Mouse (Mus musculus) layer of hippocampus, postnatal 36 days (tissue): ENCODE results near the gene Syt16. TPM values are rescaled to one million over a fixed set of nuclear protein-coding genes. Genes with fewer than 3 reads are reported as not detected.

Experiments
- DNase-seq, 2 experiments: peaks; one replicate each; pipeline ENCODE4 v3.0.0; 2022
- total RNA-seq, 2 experiments: library from RNA; stranded (reverse); gene quantifications; 2 replicates each; pipeline ENCODE4 v1.2.3; 2021

Syt16 gene
- total RNA-seq, 2 experiments from 2014 or later: 54.1 to 57.5 TPM

DNA sequence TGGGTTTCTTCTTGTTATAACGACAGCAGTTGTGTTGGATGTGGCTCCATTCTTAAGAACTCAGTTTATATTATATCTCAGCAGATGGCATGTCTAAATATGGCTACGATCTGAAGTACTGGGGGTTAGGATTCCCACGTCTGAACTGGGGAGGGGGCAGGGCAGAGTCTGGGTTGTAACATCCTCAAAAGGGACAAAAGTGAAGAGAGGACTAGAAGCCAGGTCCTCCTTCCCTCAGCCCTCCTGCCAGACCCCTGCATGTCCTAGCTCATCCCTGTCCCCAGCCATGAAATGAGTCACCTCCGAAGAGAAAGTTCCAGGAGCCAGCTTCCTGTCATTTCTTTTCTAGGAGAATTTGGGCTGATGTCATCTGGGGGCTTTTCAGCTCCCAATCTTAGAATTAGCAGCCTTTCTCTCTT lies 111.2 kb downstream of the Syt16 start:
- peak in 1 of 2 experiments; percentile 29 for DNase-seq

DNA sequence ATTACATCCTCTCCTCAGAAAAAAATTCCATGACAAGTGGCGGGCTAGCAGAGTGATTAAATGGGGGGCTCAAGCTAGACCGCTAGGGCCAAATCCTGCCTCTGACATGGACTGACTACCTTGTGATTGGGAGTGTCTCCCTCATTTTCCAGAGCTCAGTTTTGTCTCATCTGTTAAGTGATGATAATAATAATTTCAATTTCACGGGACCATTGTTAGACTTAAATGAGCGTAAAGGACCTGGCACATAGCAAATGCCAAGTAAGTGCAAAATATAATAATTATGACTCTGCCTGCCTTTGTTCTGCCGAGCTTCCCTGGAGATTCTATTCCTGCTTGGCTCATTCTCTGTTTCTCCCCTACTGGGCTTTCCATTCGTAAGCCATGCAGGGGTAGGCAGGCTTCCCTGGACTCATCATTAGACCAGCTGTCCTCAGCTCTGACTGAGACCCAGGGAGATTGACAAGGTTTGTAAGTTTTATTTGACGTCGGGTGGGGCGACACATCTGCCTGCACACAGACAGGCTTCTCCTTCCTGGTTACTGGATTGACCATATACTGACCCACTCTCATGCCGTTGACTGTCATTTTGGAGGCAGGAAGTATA lies 112.1 kb downstream of the Syt16 start:
- no peak for DNase-seq

DNA sequence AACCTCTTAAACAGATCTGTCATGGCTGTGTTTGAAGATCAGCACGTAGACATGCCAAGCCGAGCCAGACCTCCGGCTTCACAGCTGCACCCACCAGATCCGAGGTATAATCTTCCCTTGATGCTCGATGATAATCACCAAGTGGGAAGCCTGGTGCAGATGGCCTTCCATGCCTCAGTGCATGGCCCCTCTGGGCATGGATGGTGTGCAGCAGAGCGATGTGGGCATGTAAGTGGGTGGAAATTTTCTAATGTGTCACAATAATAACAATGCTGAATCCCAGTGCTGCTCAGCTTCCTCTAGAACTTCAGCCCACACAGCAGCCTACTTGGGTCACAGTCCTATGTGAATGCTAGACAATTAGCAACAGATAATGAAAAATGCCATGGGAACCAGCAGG lies 119.4 kb downstream of the Syt16 start:
- DNase-seq: peak in 1 of 2 experiments; percentile 35

DNA sequence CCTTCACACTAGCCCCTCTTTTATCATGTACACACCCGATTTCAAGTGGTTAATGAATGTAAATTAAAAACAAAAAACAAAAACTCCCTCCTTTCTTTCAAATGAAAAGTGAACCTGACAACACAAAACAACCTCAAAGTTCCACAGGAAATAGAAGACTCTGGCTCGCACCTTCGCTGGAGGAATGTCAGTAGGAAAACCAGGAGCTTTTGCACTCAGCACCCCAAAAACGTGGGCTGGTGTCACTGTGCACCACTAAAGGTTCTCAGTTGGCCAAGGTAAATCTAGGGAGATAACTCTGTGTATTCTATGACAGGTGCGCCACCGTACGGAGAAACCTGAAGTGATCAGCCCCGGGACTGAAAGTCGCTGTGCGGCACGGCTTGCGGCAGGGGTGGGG lies 128.3 kb downstream of the Syt16 start:
- DNase-seq: no peak

DNA sequence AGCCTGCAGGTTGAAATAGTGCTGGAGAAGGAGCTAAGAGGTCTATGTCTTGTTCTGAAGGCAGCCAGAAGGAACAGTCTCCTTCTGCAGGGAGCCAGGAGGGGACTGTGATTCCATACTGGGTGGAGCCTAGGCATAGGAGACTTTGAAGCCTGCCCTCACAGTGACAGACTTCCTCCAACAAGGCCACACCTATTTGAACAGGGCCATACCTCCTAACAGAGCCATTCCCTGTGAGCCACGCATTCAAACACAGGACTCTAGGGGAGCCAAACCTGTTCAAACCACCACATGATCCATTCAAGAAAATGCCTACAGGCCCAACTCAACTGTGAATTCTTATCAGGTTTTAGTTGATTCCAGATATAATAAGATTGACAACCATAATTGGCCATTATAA lies 130.8 kb downstream of the Syt16 start:
- no peak for DNase-seq

DNA sequence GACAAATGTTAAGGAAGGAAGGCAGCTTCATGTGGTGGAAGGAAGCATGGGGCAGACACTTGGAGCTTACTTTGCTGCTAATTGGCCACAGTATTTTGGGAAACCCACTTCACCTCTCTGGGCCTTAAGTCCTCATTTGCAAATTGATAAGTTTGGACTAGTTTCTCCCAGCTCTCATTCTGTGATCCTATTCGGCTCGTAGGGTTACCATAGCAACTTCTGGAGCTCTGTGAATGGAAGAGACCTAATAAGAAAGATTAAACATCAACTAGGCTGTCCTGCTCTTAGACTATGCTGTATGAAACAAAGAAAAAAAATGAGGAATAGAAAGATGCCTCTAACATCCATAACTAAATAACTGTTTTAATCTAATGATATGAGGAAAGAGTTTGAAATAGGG lies 134.3 kb downstream of the Syt16 start:
- DNase-seq: no peak

DNA sequence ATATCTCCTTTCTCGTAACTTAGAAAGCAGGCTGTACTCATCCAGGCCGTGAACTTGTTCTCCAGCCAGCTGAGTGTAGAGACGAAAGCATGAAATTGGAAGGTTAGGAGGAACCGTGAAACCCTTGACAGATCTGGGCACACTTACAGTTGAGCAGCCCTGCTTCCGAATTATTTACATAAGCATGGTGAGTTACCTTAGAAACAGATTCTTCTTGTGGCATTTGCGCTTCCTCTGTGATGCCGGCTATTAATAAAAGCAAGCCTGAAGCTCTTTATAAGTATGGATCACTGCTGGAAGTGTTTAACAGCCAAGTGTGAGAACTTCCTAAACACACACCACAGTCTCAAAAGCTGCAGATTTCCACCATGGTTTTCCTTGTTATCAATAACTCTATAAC lies 144.7 kb downstream of the Syt16 start:
- peak in 1 of 2 experiments; percentile 12 for DNase-seq

DNA sequence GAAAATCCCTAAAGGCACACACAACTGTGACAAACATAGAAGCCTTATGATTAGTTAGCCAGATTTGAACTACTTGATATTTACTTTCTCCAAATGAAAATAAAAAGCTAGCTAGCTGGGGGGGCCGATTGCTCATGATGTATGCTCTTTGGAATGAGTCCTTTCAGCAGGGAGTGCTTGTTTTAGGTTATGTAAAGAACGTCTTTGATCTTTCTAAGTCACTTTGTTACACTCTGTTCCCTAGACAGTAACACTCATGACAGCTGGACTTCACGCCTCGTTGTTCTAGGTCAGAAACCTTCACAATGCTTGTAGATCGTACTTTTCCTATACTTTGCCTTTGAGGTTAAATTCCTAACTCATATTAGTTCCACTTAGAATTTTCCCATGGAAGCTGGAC lies 146.9 kb downstream of the Syt16 start:
- no peak for DNase-seq

DNA sequence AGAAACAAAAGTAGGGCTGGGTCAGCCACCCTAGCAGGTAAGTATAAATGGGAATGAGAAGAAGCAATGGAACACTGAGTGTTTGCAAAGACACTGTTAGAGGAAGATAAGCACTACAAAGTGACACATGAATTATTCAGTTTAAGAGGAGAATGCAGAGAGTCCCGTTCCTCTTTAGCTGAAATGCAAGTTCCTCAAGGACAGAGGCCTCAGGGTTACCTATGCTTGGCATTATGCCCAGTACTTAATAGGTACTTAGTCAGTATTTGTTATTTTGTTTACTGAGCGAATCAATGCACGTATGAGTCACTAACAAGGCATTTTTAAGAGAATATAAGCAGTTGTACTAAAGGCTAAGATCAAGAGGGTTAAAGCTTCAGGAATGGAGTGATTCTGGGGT lies 163.3 kb downstream of the Syt16 start:
- DNase-seq: no peak

DNA sequence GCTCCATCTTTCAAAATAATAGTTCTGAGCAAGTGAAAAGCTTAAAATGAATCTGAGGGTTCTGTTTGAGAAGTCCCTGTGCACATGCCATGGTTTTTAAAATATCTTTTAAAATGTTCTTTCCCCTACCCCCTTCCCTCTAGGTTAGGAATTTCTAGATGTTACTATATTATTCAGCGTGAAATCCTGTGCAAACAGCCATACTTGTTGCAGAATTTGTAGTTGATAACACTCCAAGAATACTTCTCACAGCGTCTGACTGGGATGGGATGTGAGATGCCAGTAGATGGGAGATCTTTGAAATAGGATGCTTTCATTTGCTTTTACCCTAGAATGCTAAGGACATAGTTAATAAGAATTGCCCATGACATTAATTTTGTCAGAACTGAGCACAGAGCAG lies 165.6 kb downstream of the Syt16 start:
- no peak for DNase-seq

DNA sequence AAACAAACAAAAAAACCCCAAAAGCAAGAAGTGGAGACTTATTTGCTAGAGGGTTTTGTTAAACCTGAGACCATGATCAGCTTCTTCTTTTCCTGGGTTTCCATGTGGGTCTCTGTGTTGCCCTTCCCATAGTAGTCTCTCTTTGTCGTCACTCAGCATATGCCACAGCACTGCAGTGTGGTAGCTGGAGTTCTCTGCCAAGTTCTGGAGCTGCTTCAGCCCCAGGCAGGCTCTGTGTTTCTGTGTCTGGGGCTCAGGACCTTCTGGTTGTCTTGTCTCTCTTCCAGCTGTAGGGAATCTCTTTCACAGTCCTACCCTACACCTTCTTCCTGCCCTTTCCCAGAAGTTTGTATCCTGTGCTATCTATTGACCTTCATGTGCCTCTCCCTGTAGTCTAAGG lies 173.8 kb downstream of the Syt16 start:
- DNase-seq: no peak

DNA sequence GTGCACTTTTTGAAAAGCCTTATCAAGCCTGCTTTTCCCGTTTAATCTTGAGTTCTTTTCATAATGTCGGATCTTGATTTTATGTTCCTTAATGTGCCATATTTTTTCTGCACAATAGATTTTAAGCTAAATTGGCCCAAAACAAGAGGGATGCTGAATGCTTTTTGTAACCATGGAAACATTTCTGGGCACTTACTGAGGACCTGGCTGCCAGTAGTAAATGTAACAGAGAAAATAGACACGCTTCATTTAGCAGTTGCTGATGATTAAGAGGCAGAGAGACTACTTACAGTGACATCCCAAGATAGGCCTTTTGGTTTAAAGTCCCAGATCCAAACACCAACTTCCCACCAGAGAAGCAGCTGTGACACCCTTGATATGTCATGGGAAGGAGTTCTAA lies 176.4 kb downstream of the Syt16 start:
- no peak for DNase-seq

DNA sequence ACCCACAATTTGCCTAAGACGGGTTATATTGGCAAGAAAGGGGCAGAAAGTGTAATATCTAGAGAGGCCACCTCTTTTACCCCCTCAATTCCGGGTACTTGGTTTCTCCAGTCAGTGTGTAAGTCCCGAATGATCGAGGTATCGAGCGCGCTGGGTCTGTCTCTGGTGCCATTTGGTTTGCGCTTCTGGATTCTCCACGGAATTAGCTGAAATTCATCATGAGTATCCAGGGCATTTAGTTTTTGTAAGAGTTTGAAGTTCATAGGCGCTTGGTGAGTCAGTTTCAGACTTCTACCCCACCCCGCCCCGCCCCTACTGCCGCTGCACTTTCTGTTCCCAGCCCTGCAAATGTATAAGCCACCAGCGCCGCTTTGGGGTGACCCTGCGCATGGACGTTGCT lies 187.1 kb downstream of the Syt16 start:
- no peak for DNase-seq

DNA sequence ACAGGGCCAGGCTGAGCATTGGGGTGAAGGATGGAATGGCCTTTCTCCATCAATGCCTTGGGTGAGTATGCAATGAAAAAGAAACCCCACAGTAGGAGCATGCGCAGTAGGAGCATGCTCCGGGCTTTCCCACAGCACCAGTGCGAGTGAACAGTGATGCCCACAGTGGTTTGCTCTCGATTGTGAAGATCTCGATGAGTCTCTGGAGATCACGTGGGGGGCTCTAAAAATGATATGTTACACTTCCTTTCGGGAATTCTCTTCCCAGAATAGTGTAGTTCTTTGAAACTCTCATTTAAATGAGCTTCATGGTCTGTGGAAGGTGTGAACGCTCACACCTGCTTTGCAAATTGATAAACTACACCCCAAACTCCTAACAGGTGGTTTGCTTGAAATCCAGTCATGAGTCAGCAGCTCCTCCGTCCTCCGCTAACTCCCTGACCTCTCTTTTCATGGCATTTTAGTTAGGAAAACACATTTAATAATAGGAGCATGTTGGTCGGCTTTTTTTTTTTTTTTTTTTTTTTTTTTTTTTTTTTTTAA lies 190.9 kb downstream of the Syt16 start:
- DNase-seq: no peak

DNA sequence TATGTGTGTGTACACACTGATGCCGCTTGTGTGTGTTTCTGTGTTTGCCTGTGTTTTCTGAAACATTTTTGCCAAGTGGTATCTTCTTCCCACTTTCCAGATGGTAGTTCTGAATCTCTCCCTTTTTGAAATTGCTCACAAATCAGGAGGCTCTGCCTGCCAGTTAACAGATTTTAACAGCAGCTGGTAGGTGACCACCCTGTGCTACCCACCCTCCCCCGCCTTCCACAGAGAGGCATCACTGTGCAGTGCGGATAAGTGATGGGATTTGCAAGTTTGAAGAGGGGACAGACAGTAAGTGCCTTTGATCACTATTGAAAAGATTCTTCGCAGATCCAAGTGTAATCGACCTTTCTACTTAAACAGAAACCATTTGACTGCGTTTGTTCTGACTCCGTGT lies 191.4 kb downstream of the Syt16 start:
- DNase-seq: peak; percentile 59 to 72

DNA sequence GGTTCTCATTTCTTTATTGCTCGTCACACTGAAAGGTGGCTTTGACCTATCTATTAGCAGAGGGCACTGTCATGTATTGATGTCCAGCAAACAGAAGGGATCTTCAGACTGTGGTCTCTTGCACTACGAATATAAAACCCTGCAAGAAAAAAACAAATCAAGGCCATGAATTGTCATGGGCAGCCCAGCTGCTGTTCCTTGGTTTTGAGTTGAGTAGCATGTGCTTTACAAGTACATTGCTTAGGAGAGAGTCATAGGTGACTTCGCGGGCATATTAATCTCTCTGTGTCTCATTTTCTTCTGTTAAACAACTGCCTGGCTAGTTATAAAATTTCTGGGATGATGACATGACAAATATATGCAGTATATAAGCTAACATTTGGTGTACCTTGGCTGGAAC lies 192.4 kb downstream of the Syt16 start:
- DNase-seq: no peak

DNA sequence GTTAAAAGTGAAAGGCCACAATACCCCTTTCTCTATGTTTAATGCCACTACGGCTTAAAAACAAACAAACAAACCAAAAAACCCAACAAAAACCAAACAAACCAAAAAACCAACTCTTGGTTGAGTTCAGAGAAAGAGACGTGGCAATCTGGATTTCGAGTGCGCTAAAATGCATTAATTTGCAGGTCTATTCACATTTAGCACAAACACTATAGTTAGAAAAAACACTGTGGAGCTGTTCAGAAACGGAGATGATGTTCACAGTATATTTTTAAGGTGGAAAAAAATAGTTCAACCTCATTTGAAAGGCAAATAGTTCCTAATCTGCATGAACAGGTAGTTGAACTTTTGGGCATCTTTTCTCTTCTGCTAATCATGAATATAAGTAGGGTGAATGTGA lies 192.8 kb downstream of the Syt16 start:
- DNase-seq: no peak

DNA sequence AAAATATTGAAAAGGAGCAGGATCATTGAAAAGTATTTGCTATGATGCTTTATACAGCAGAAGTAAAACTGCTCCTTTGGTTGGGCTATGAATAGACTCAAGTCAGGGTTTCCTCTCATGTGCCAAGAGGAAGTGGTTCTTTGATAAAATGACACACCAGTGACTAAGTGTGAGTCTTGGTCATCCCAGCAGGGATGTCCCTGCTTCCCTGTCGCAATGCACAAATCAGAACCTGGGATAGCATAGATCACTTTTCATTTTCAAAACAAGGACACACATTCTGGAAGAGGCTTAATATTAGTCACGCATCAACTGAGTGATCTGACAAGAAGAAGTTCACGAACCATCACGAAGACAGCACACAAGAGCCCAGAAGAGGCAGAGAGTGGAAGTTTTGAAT lies 195.1 kb downstream of the Syt16 start:
- no peak for DNase-seq

DNA sequence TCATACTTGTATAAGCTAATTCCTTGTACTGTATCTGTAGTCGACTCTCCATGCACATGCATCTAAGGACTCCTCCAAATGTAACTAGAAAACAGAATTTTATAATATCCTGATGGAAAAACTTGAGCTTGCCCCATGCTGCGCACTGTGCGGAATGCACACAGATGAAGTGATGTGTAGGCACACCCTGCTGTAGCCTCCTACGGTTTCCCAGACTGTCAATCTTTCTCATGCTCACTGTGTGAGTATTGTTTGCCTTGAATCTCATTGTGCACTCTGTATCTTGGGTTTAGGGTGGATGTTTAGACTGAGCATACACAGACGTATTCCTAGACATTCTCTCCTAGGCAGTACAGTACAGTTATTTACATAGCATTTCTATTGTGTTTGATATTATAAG lies 203.9 kb downstream of the Syt16 start:
- no peak for DNase-seq

DNA sequence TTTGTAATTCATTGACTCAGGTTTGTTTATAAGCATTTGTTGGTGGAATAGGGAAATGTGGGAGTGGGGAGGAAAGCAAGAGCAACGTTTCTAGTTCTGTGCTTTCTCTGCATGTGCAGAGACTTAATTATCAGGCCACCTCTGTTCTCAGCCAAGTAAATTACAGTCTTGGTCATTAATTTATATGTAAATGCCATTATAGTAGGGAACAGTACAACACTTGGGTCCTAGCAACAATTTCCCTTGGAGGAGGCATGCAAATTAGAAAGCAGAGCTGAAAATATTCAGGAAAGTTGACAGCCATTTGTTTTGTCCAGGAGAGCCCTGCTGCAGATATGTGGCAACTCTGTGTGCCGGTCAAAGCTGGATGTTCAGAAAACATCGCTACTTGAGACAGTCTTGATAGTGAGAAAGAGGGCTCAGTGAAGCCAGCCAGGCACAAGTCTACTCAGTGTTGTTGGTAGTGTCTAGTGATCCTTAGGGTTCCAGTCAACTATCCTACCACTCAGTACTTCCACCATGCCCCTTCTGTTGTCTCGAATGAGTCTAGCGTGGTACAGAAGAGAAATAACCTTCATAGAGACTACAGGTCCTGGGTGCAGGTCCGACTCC lies 205.1 kb downstream of the Syt16 start:
- no peak for DNase-seq

DNA sequence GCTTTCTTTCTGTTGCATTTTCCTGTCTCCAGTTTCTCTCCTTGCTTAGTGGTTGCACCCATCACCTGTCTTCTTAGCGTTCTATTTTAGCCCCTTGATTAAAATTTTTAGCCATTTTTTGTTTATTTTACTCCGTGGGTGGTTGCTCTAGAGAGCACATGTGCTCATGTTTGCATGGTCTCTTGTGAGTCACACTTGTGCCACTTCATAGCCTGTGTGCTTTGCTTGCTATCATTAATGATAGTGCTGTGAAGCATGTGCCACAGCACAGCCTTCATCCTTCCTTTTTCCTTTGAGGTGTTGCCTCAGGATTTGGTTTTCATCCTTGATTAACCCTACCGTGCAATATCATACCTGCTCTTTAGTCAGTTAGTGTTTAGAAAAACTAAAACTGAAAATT lies 214.7 kb downstream of the Syt16 start:
- DNase-seq: no peak

DNA sequence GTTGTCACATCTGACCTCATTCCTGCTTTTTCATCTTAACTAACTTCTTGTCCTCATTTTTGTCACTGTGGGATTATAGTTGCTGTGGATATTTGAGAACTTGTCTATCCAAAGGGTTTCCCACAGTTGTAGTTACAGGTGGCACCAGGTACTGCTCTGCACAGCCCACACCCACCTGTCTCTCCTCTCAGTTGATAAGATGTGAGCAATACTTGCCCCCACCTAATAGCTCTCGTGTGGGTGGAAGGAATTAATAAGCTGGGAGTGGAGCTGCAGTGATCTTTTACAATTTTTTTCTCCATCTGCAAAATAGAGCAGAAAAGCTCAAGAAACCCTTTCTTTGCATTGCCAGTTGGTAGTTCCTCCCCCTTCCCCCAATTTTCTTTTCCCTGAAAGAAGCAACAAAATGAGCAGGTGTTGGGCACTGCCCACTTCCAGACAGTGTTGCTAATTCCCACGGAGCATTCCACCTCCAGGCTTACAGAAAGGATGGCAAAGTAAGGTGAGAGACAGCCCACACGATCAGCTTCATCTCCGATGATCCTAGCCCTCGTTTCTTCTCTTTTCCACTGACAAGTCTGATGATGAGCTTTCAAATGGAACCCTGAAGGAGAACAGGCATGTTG lies 218.8 kb downstream of the Syt16 start:
- DNase-seq: no peak

DNA sequence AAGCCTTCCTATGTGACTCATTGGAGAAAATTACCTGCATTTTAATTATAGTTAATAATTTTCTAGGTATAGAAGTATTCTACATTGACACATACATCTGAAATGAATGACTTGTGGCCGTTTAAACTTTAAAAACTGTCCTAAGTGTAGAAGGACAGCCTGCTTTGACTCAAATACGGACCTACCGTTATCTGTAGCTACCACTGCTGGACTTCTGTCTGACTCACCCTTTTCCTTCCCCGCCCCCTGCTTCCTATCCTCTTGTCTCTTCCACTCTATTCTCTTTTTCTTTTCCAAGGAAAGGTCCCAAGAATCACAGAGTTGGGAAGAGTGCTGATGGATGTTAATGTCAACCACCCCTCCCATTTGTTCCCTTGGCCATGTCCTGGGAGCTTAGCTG lies 222.4 kb downstream of the Syt16 start:
- DNase-seq: no peak

DNA sequence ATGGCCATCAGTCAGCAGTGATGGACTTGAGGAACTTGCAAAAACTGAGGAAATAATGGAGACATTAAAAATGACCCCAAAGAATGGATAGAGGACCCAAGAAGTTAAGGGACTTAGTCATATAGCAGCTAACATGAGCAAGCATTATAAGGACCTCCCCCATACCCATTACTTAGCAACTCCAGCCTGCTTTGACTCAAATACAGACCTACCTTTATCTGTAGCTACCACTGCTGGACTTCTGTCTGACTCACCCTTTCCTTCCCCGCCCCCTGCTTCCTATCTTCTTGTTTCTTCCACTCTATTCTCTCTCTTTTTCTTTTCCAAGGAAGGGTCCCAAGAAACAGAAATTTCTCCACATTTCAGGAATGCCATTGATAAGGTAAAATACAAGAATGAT lies 223.2 kb downstream of the Syt16 start:
- no peak for DNase-seq
